Mouse (Mus musculus) heart, postnatal 0 days (tissue): Measurements from ENCODE around the gene Dcn. TPM values are rescaled to one million over a fixed set of nuclear protein-coding genes. Genes with fewer than 3 reads are reported as not detected.

Experiments used
- ATAC-seq: fragments of 200-750 bp; cut with Nextera tagmentation; 2 replicates; pipeline ENCODE4 v1.8.0; 2017; ENCODE audit warnings: low read depth, moderate number of reproducible peaks, moderate library complexity; ENCODE audit not compliant: insufficient read depth
- DNase-seq: peaks from one replicate; pipeline ENCODE4 v3.0.0-alpha.2; 2016; ENCODE audit warnings: low spot score
- H3K27ac ChIP-seq: fragments of 300-500 bp; sonication (generic); 2 replicates; pipeline ENCODE4 v1.5.1; 2014; ENCODE audit warnings: low read depth, mild to moderate bottlenecking
- H3K27me3 ChIP-seq: fragments of 300-500 bp; sonication (generic); 2 replicates; pipeline ENCODE4 v1.6.1; 2014; ENCODE audit warnings: low read length, mixed read lengths; ENCODE audit not compliant: control insufficient read depth, insufficient read depth
- H3K36me3 ChIP-seq: fragments of 300-500 bp; sonication (generic); replicated peaks from 2 replicates; pipeline ENCODE4 v1.6.1; 2014; ENCODE audit warnings: low read length, mixed read lengths; ENCODE audit not compliant: control insufficient read depth, insufficient read depth
- H3K4me1 ChIP-seq: fragments of 300-500 bp; sonication (generic); 2 replicates; pipeline ENCODE4 v1.6.1; 2014; ENCODE audit warnings: antibody characterized with exemption; ENCODE audit not compliant: control insufficient read depth, insufficient read depth
- H3K4me2 ChIP-seq: fragments of 300-500 bp; sonication (generic); 2 replicates; pipeline ENCODE4 v1.6.1; 2014; ENCODE audit warnings: low read depth, mild to moderate bottlenecking, low read length, moderate library complexity
- H3K4me3 ChIP-seq: fragments of 300-500 bp; sonication (generic); 2 replicates; pipeline ENCODE4 v1.5.1; 2014; ENCODE audit warnings: low read depth, low read length
- H3K9ac ChIP-seq: fragments of 300-500 bp; sonication (generic); replicated peaks from 2 replicates; pipeline ENCODE4 v1.6.1; 2014; ENCODE audit warnings: low read depth, low read length, mixed read lengths
- H3K9me3 ChIP-seq: fragments of 300-500 bp; sonication (generic); replicated peaks from 2 replicates; pipeline ENCODE4 v1.6.1; 2016; ENCODE audit warnings: low read length; ENCODE audit not compliant: control insufficient read depth
- CTCF ChIP-seq: IDR thresholded peaks from 2 replicates; pipeline ENCODE4 v1.5.1; 2016; ENCODE audit warnings: antibody characterized with exemption, control low read depth, low read depth
- EP300 ChIP-seq: IDR thresholded peaks from 2 replicates; pipeline ENCODE4 v1.6.1; 2016; ENCODE audit warnings: antibody characterized with exemption, low read depth
- WGBS: fragments of 180-500 bp; shearing (Covaris S2); extraction: QIAGEN DNeasy Blood & Tissue Kit; methylation state at CpG from one replicate; pipeline ENCODE4 v1.1.7; 2014; 5-methylcytosine and 5-hydroxymethylcytosine counted together
- polyA plus RNA-seq: library from polyadenylated mRNA; unstranded; fragments of >200 nt; fragmentation: Nextera tagmentation; extraction: Ambion mirVana; gene quantifications from 2 replicates; pipeline ENCODE4 v1.2.1, GENCODE M21; 2015
- total RNA-seq: library from RNA; depleted of rRNA; stranded (reverse); fragments of >200 nt; gene quantifications from 2 replicates; pipeline ENCODE4 v1.2.3, GENCODE M21; 2014; ENCODE audit warnings: low replicate concordance

Dcn gene
- total and polyA plus RNA-seq, 2 experiments from 2014 or later: 292 to 328 TPM

- H3K27ac ChIP-seq: no peak overlapping the region
- H3K9me3 ChIP-seq: no peaks in the 10 kb centered on the region
- TF ChIP-seq CTCF (no peak), EP300 (no peak)
- H3K4me2 ChIP-seq: no peak overlapping the region
- 53% methylated on average over 2 of the region's 2 CpGs for WGBS
- H3K9ac ChIP-seq: no peak overlapping the region
- H3K4me1 ChIP-seq: no peaks in the 10 kb centered on the region
- no peak for ATAC-seq
- DNase-seq: no peak
- no peak overlapping the region for H3K4me3 ChIP-seq
- no peaks in the 10 kb centered on the region for H3K27me3 ChIP-seq
- H3K36me3 ChIP-seq: no peaks in the 10 kb centered on the region
Measured at GRCm38 (mm10) chr10:97484049-97484448, 4.6 kb downstream of the Dcn start.

GRCm38 (mm10) chr10:97485151-97485550 lies 5.7 kb downstream of the Dcn start:
- Histone ChIP-seq H3K9me3 (no peaks in the 10 kb centered on the region), H3K4me2 (no peak overlapping the region), H3K4me1 (no peaks in the 10 kb centered on the region), H3K9ac (no peak overlapping the region), H3K27ac (no peak overlapping the region), H3K4me3 (no peak overlapping the region), H3K27me3 (no peaks in the 10 kb centered on the region), H3K36me3 (no peaks in the 10 kb centered on the region)
- ATAC-seq: no peak
- WGBS: 23% methylated on average over 2 of the region's 2 CpGs
- no peak for DNase-seq
- no peak for TF ChIP-seq CTCF
- TF ChIP-seq EP300: no peak

- no peaks in the 10 kb centered on the region for H3K36me3 ChIP-seq
- H3K4me2 ChIP-seq: no peak overlapping the region
- TF ChIP-seq EP300: no peak
- no peak for TF ChIP-seq CTCF
- H3K9ac ChIP-seq: no peak overlapping the region
- H3K9me3 ChIP-seq: no peaks in the 10 kb centered on the region
- no peak for DNase-seq
- no peak overlapping the region for H3K4me3 ChIP-seq
- ATAC-seq: no peak
- H3K4me1 ChIP-seq: no peaks in the 10 kb centered on the region
- no peak overlapping the region for H3K27ac ChIP-seq
- no peaks in the 10 kb centered on the region for H3K27me3 ChIP-seq
Measured at GRCm38 (mm10) chr10:97486085-97486484, 6.7 kb downstream of the Dcn start.

- no peak for ATAC-seq
- H3K9ac ChIP-seq: no peak overlapping the region
- no peak for DNase-seq
- no peak overlapping the region for H3K4me3 ChIP-seq
- H3K27ac ChIP-seq: no peak overlapping the region
- H3K9me3 ChIP-seq: no peaks in the 10 kb centered on the region
- H3K27me3 ChIP-seq: no peaks in the 10 kb centered on the region
- 87% methylated on average over 6 of the region's 6 CpGs for WGBS
- no peak for TF ChIP-seq CTCF
- H3K4me1 ChIP-seq: no peaks in the 10 kb centered on the region
- no peak overlapping the region for H3K4me2 ChIP-seq
- no peaks in the 10 kb centered on the region for H3K36me3 ChIP-seq
Measured at GRCm38 (mm10) chr10:97487269-97487989, 8.0 kb downstream of the Dcn start.

DNA sequence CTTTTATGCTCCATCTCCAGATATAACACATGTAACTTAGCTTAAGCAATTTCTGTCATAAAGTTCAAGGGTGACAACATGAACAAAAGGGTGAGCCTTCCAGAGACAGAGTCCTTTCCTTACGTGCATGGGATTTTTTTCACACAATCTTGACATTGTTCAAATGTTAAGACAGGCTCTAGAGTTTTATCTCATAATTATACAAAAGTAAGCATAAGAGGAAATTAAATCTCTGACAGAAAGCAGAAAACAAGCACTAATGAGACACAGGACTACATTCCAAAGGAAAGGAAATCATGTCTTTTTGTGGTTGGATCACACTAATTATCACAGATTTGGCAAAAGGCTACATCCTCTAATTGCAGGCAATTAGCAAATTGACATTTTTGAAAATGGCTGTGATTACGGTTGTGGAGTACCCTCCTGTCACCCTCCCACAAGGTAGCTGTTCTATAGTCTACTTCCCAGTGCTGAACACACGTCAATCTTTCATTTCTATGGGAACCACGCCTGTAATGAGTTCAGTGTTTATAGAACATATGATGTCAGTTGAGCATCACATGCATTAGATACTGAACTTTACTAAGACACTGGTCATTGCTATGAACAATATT lies 13.1 kb downstream of the Dcn start:
- ATAC-seq (no peak), DNase-seq (no peak)
- H3K4me1 ChIP-seq: no peaks in the 10 kb centered on the region
- no peak overlapping the region for H3K9ac ChIP-seq
- no peak overlapping the region for H3K4me2 ChIP-seq
- no peaks in the 10 kb centered on the region for H3K27me3 ChIP-seq
- H3K36me3 ChIP-seq: no peaks in the 10 kb centered on the region
- WGBS: 62% methylated on average over 4 of the region's 4 CpGs
- 0 out of 2 replicates have a peak, but pooled peaks cover 4% of the 10 kb centered on the region for H3K9me3 ChIP-seq
- no peak for TF ChIP-seq CTCF
- TF ChIP-seq EP300: no peak
- no peak overlapping the region for H3K27ac ChIP-seq
- H3K4me3 ChIP-seq: no peak overlapping the region
